Mouse (Mus musculus): ENCODE results near the gene Specc1. TPM values are rescaled to one million over a fixed set of nuclear protein-coding genes. Genes with fewer than 3 reads are reported as not detected.

Specc1 gene
- polyA plus RNA-seq, 1 experiment from 2014 or later: 17.1 TPM

Other genes starting within 250 kb of the Specc1 start
- gene Slc5a10, start 235.9 kb upstream of the Specc1 start, polyA plus RNA-seq (2014; fragmentation: Nextera tagmentation; extraction: Ambion mirVana): not detected in 2 replicates
- 13.8 and 16.2 TPM in 2 replicates for gene Prpsap2, start 194.7 kb upstream of the Specc1 start, polyA plus RNA-seq (2014; fragmentation: Nextera tagmentation; extraction: Ambion mirVana)
- gene Ulk2, start 101.7 kb upstream of the Specc1 start, polyA plus RNA-seq (2014; fragmentation: Nextera tagmentation; extraction: Ambion mirVana): 13.2 and 13.3 TPM in 2 replicates
- gene Akap10, start 26.5 kb upstream of the Specc1 start, polyA plus RNA-seq (2014; fragmentation: Nextera tagmentation; extraction: Ambion mirVana): 17.3 and 19.0 TPM in 2 replicates

Data from heart, embryonic 11.5 days (tissue).